In the genomic region with DNA sequence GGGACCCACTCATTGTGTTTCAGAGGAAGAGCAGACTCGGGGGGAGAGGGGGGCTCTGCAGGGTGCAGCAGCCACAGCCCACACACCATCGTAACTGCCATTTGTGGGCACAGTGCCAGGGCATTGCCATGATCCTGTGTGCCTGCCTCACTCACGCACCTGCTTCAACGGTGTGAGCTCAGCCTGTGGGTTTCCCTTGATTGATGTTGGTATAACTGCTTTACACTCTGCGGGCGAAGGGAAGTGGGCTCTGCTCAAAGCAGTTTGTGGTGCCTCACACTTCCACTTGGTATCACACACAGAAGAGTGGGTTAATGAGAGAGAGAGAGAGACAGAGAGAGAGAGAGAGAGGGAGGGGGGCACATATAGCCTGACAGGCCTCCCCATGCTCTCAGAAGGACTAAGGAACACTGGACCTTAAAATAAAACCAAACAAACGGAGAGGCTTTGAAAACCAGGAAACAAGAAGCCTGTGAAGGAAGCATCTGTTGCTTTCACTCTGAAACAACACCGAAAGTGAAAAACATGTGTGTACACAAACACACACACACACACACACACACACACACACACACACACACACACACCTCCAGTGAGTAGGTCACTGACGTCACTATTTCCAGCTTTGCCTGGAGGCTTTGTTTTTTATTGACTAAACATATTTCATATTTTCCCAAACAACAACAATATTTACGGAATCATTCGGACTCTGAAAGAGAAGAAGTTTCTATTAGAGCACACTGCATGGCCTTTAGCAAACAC, we compare ENCODE assay signal across 8 mouse cellular contexts.
DNase-seq lines count a peak whose midpoint lies in the region; ATAC-seq and TF ChIP-seq lines count a peak whose summit lies in the region.
"Had no signal": no experiment of that assay in that cellular context is flagged by ENCODE, and none has a peak within 500 bp of the region (broad histone marks: within the 10 kb centered on the region; RNA-seq: fewer than 3 reads in every experiment).

No protein-coding gene starts in this region.

- no peak overlapping the region for H3K4me2 ChIP-seq in midbrain, embryonic 15.5 days
- H3K4me2 ChIP-seq: limb, embryonic 13.5 days had no signal

- TF ChIP-seq CTCF in brain, embryonic 14.5 days (IDR thresholded peaks at IDR 0.05; ENCODE audit: borderline replicate concordance, extremely low read depth, insufficient read depth, insufficient read length) = no peak

- WGBS in midbrain, embryonic 15.5 days = 67% methylated on average over 11 of the region's 11 CpGs

- TF ChIP-seq POLR2A in brain, embryonic 14.5 days (IDR thresholded peaks at IDR 0.05; ENCODE audit: borderline replicate concordance, extremely low read depth, insufficient read depth, insufficient read length, poor library complexity, severe bottlenecking) = no peak

- DNase-seq in layer of hippocampus, adult 9-11 months = peak; percentile 30
- DNase-seq in layer of hippocampus, postnatal 10 days (ENCODE audit: low spot score in 2 of 2) = no peak
- DNase-seq in brain, embryonic 14.5 days (ENCODE audit: low read depth) = peak; percentile 86
- DNase-seq in thymus, postnatal 25 days = peak; percentile 95
- no peak for DNase-seq in adrenal gland, adult (ENCODE audit: inconsistent age in 2 of 2, low spot score in 1 of 2)

- H3K27me3 ChIP-seq in midbrain, embryonic 15.5 days (replicated peaks) = no peaks in the 10 kb centered on the region
- H3K27me3 ChIP-seq: limb, embryonic 13.5 days had no signal

- 0 out of 2 replicates have a peak, but pooled peaks cover 4% of the 10 kb centered on the region for H3K4me1 ChIP-seq in midbrain, embryonic 15.5 days

- H3K4me3 ChIP-seq in midbrain, embryonic 15.5 days = no peak overlapping the region
- H3K4me3 ChIP-seq: limb, embryonic 13.5 days had no signal

- H3K9me3 ChIP-seq in midbrain, embryonic 15.5 days = no peaks in the 10 kb centered on the region
- H3K9me3 ChIP-seq: limb, embryonic 13.5 days had no signal

- H3K9ac ChIP-seq in midbrain, embryonic 15.5 days = no peak overlapping the region
- H3K9ac ChIP-seq: limb, embryonic 13.5 days had no signal

- ATAC-seq in granulocyte monocyte progenitor cell, adult 5-6 weeks (replicated peaks; ENCODE audit: poor library complexity, severe bottlenecking) = peak; percentile 80
- ATAC-seq in midbrain, embryonic 15.5 days (replicated peaks) = peak; percentile 70

- H3K27ac ChIP-seq in midbrain, embryonic 15.5 days = 0 out of 2 replicates have a peak overlapping the region, but pooled peaks have one; percentile 0
- H3K27ac ChIP-seq: limb, embryonic 13.5 days had no signal

- H3K36me3 ChIP-seq in midbrain, embryonic 15.5 days (replicated peaks) = no peaks in the 10 kb centered on the region
- H3K36me3 ChIP-seq: limb, embryonic 13.5 days had no signal

Comparison
In these comparisons a context has a peak if more than half of its experiments do, and no peak if none do; other contexts are left out.
1. DNase-seq: peak in layer of hippocampus, adult 9-11 months (single experiment), brain, embryonic 14.5 days (single experiment) and thymus, postnatal 25 days (single experiment); none in layer of hippocampus, postnatal 10 days (0 of 2) and adrenal gland, adult (0 of 2).